Mouse (Mus musculus): ENCODE results near the gene Kctd11. TPM values are rescaled to one million over a fixed set of nuclear protein-coding genes. Genes with fewer than 3 reads are reported as not detected.

The Kctd11 gene
- total RNA-seq, 1 experiment: 5.4 TPM

DNA sequence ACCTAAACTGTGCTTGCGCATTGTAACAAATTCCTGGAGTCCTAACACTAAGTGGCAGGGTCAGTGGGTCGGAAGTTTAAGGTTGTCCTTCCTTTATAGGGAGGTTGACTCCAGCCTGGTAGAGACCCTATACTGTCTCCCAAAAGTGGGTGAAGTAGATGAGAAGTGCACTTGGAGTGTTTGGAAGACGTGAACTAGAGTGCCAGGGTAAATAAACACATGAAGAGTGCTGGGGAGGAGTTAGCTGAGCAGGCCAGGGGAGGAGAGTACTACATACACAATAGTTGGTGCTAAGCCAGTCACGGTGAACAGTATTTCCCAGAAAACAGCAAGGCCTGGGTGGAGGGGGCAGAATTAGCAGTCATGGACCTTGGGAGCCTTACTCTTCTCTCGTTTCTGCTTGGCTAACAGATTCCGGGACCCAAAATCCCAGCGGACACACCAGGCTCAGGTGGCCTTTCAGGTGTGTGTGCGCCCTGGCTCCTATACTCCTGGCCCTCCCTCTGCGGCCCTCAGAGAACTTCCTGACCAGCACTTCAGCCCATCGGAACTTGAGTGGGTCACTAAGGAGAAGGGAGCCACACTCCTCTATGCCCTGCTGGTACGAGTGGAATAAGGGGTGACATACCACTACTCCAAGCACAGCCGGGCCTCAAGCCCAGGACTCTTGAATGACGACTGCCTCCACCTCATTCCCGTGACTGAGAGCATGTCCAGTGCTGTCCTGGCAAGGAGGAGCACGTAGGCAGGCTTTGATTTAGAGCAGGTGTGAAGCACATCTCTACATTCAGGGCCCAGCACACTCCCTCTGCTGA lies 31.7 kb upstream of the Kctd11 start:
- peaks cover 0 to 10% of the 10 kb centered on the region in 2 experiments; a peak in 1 of 4 replicates for H3K4me1 ChIP-seq (ENCODE audit: control insufficient read depth in 2 of 2, insufficient read depth in 2 of 2, low read length in 2 of 2, poor library complexity in 1 of 2)
- H3K27ac ChIP-seq (ENCODE audit: insufficient read depth, low read depth, low read length, poor library complexity, severe bottlenecking): peak overlapping the region; percentile 38; the same call in 1 of the 2 replicates
- TF ChIP-seq MAFK (IDR thresholded peaks at IDR 0.05; ENCODE audit: insufficient read depth, low read depth, low read length): no peak
- no peak for TF ChIP-seq ZNF384 (IDR thresholded peaks at IDR 0.05; ENCODE audit: low read depth, low read length)
- no peak for TF ChIP-seq ZC3H11A (IDR thresholded peaks at IDR 0.05; ENCODE audit: borderline replicate concordance, low read depth, low read length)
- no peak for TF ChIP-seq CHD2 (IDR thresholded peaks at IDR 0.05; ENCODE audit: low read depth, low read length)
- TF ChIP-seq HCFC1 (IDR thresholded peaks at IDR 0.05; ENCODE audit: borderline replicate concordance, insufficient read depth, low read length): no peak
- H3K9ac ChIP-seq (ENCODE audit: insufficient read depth, low read depth, low read length, poor library complexity, severe bottlenecking): peak overlapping the region; percentile 73
- in situ Hi-C loops (cut with MboI; ENCODE audit: low sequenced_read_pairs in 2 of 2, unreplicated experiment in 2 of 2): no loop called here
- H3K4me3 ChIP-seq (ENCODE audit: insufficient read depth in 1 of 2, low read depth in 1 of 2, low read length in 2 of 2, poor library complexity in 1 of 2, severe bottlenecking in 1 of 2): peak overlapping the region; percentile 80 to 87
- peaks cover 66% of the 10 kb centered on the region for H3K36me3 ChIP-seq (ENCODE audit: control insufficient read depth, insufficient read depth, low read length, poor library complexity, severe bottlenecking)
- no peaks in the 10 kb centered on the region for H3K9me3 ChIP-seq (ENCODE audit: control insufficient read depth, insufficient read depth, low read depth, low read length)
- DNase-seq (ENCODE audit: low read depth, low spot score): no peak

DNA sequence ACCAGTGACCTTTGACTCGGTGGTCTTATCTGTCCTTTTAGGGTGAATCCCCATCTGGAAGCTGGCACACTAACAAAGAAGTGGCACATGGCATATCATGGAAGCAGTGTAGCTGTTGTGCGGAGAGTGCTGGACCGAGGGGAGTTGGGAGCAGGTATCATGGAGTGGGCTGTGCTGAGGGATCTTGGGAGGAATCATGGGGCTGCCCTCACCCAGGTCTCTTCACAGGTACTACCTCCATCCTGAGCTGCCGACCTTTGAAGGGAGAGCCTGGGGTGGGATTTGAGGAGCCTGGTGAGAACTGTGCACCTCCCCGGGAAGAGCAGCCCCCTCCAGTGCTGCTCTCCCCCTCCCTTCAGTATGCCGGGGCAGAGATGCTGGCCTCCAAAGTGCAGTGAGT lies 30.5 kb upstream of the Kctd11 start:
- H3K27ac ChIP-seq (ENCODE audit: insufficient read depth, low read depth, low read length, poor library complexity, severe bottlenecking): no peak overlapping the region
- TF ChIP-seq ZC3H11A (IDR thresholded peaks at IDR 0.05; ENCODE audit: borderline replicate concordance, low read depth, low read length) (no peak), MAFK (IDR thresholded peaks at IDR 0.05; ENCODE audit: insufficient read depth, low read depth, low read length) (no peak), HCFC1 (IDR thresholded peaks at IDR 0.05; ENCODE audit: borderline replicate concordance, insufficient read depth, low read length) (no peak), CHD2 (IDR thresholded peaks at IDR 0.05; ENCODE audit: low read depth, low read length) (no peak), ZNF384 (IDR thresholded peaks at IDR 0.05; ENCODE audit: low read depth, low read length) (no peak)
- DNase-seq (ENCODE audit: low read depth, low spot score): no peak
- no peak overlapping the region for H3K4me3 ChIP-seq (ENCODE audit: insufficient read depth in 1 of 2, low read depth in 1 of 2, low read length in 2 of 2, poor library complexity in 1 of 2, severe bottlenecking in 1 of 2)
- in situ Hi-C loops (cut with MboI; ENCODE audit: low sequenced_read_pairs in 2 of 2, unreplicated experiment in 2 of 2): no loop called here
- H3K9me3 ChIP-seq (ENCODE audit: control insufficient read depth, insufficient read depth, low read depth, low read length): no peaks in the 10 kb centered on the region
- peaks cover 0 to 7% of the 10 kb centered on the region in 2 experiments; a peak in 1 of 4 replicates for H3K4me1 ChIP-seq (ENCODE audit: control insufficient read depth in 2 of 2, insufficient read depth in 2 of 2, low read length in 2 of 2, poor library complexity in 1 of 2)
- no peak overlapping the region for H3K9ac ChIP-seq (ENCODE audit: insufficient read depth, low read depth, low read length, poor library complexity, severe bottlenecking)
- H3K36me3 ChIP-seq (ENCODE audit: control insufficient read depth, insufficient read depth, low read length, poor library complexity, severe bottlenecking): peaks cover 59% of the 10 kb centered on the region

DNA sequence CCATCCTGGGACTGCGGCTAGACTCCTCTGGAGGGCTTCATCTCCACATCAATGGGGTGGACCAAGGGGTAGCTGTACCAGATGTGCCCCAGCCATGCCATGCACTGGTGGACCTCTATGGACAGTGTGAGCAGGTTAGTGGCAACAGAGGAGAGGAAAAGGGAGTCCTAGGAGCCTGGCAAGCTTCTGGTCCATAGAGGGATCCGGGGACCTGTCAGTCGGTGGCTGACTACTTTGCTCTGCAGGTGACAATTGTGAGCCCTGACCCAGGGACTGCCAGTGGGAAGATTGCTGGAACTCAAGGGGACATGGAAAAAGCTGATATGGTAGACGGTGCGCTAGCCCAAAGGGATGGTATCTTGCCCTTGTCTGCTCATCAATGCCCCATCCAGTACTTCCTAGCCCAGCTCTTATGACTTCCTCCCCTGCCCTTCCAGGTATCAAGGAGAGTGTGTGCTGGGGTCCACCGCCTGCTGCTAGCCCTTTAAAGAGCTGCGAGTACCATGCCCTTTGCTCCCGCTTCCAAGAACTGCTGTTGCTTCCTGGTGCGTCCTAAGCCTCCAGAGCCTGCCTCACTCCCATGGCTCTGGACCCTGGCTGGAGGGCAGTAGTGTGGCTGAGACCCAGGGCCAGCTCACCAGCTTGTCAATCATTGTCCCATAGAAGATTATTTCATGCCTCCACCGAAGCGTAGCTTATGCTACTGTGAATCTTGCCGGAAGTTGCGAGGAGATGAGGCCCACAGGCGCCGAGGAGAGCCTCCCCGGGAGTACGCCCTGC lies 29.8 kb upstream of the Kctd11 start:
- no peak for TF ChIP-seq HCFC1 (IDR thresholded peaks at IDR 0.05; ENCODE audit: borderline replicate concordance, insufficient read depth, low read length)
- no peak for TF ChIP-seq ZNF384 (IDR thresholded peaks at IDR 0.05; ENCODE audit: low read depth, low read length)
- no peak for TF ChIP-seq ZC3H11A (IDR thresholded peaks at IDR 0.05; ENCODE audit: borderline replicate concordance, low read depth, low read length)
- TF ChIP-seq MAFK (IDR thresholded peaks at IDR 0.05; ENCODE audit: insufficient read depth, low read depth, low read length): no peak
- TF ChIP-seq CHD2 (IDR thresholded peaks at IDR 0.05; ENCODE audit: low read depth, low read length): no peak
- no peak overlapping the region for H3K27ac ChIP-seq (ENCODE audit: insufficient read depth, low read depth, low read length, poor library complexity, severe bottlenecking)
- in situ Hi-C loops (cut with MboI; ENCODE audit: low sequenced_read_pairs in 2 of 2, unreplicated experiment in 2 of 2): no loop called here
- H3K36me3 ChIP-seq (ENCODE audit: control insufficient read depth, insufficient read depth, low read length, poor library complexity, severe bottlenecking): peaks cover 59% of the 10 kb centered on the region
- H3K9me3 ChIP-seq (ENCODE audit: control insufficient read depth, insufficient read depth, low read depth, low read length): no peaks in the 10 kb centered on the region
- DNase-seq (ENCODE audit: low read depth, low spot score): no peak
- no peak overlapping the region for H3K9ac ChIP-seq (ENCODE audit: insufficient read depth, low read depth, low read length, poor library complexity, severe bottlenecking)
- H3K4me1 ChIP-seq (ENCODE audit: control insufficient read depth in 2 of 2, insufficient read depth in 2 of 2, low read length in 2 of 2, poor library complexity in 1 of 2): peaks cover 0 to 7% of the 10 kb centered on the region in 2 experiments; a peak in 1 of 4 replicates
- no peak overlapping the region for H3K4me3 ChIP-seq (ENCODE audit: insufficient read depth in 1 of 2, low read depth in 1 of 2, low read length in 2 of 2, poor library complexity in 1 of 2, severe bottlenecking in 1 of 2)

DNA sequence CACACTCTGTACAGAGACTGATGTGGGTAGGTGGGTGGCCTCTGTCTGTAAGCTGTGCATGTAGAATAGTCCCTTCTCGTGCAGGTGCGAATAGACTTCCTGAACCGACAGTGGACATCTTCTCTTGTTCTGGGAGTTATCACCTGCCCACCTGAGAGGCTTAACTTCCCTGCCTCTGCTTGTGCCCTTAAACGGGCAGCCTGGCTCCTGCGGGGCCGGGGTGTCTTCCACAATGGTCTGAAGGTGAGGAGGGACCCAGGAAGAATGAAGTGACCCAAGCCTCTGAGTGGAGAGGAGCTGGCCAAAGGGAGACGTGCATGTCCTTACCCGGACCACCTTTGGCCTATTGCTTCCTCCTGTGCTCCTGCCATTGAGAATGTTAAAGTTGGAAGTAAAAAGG lies 29.0 kb upstream of the Kctd11 start:
- DNase-seq (ENCODE audit: low read depth, low spot score): no peak
- Histone ChIP-seq H3K9me3 (ENCODE audit: control insufficient read depth, insufficient read depth, low read depth, low read length) (no peaks in the 10 kb centered on the region), H3K4me1 (ENCODE audit: control insufficient read depth in 2 of 2, insufficient read depth in 2 of 2, low read length in 2 of 2, poor library complexity in 1 of 2) (peaks cover 0 to 3% of the 10 kb centered on the region in 2 experiments; a peak in 1 of 4 replicates), H3K27ac (ENCODE audit: insufficient read depth, low read depth, low read length, poor library complexity, severe bottlenecking) (no peak overlapping the region), H3K9ac (ENCODE audit: insufficient read depth, low read depth, low read length, poor library complexity, severe bottlenecking) (no peak overlapping the region), H3K36me3 (ENCODE audit: control insufficient read depth, insufficient read depth, low read length, poor library complexity, severe bottlenecking) (peaks cover 62% of the 10 kb centered on the region), H3K4me3 (ENCODE audit: insufficient read depth in 1 of 2, low read depth in 1 of 2, low read length in 2 of 2, poor library complexity in 1 of 2, severe bottlenecking in 1 of 2) (no peak overlapping the region)
- TF ChIP-seq ZNF384 (IDR thresholded peaks at IDR 0.05; ENCODE audit: low read depth, low read length): no peak
- no peak for TF ChIP-seq MAFK (IDR thresholded peaks at IDR 0.05; ENCODE audit: insufficient read depth, low read depth, low read length)
- no peak for TF ChIP-seq HCFC1 (IDR thresholded peaks at IDR 0.05; ENCODE audit: borderline replicate concordance, insufficient read depth, low read length)
- no peak for TF ChIP-seq CHD2 (IDR thresholded peaks at IDR 0.05; ENCODE audit: low read depth, low read length)
- TF ChIP-seq ZC3H11A (IDR thresholded peaks at IDR 0.05; ENCODE audit: borderline replicate concordance, low read depth, low read length): no peak
- in situ Hi-C loops (cut with MboI; ENCODE audit: low sequenced_read_pairs in 2 of 2, unreplicated experiment in 2 of 2): no loop called here

Measured in ES-E14 (cell line).